Mouse (Mus musculus) left cerebral cortex, adult 8-10 months (tissue): ENCODE data around the gene Agpat3. TPM values are rescaled to one million over a fixed set of nuclear protein-coding genes. Genes with fewer than 3 reads are reported as not detected.
"Not testable (repeated sequence)": the region's sequence is repeated elsewhere in the genome, so short reads cannot be mapped to it uniquely, and the experiment has no call there.

ENCODE experiments used
- DNase-seq, 2 experiments: peaks; one replicate each; pipeline ENCODE4 v3.0.0; 2022; ENCODE audit warnings: low spot score in 2 of 2
- total RNA-seq, 4 experiments: library from RNA; stranded (reverse); gene quantifications; 2 replicates each; pipeline ENCODE4 v1.2.4; 2022

The Agpat3 gene
- total RNA-seq, 4 experiments from 2014 or later: 218 to 243 (median 229) TPM

- no peak for DNase-seq
These were observed 9.7 kb upstream of the Agpat3 start for GRCm38 (mm10) chr10:78361951-78362350.

DNA sequence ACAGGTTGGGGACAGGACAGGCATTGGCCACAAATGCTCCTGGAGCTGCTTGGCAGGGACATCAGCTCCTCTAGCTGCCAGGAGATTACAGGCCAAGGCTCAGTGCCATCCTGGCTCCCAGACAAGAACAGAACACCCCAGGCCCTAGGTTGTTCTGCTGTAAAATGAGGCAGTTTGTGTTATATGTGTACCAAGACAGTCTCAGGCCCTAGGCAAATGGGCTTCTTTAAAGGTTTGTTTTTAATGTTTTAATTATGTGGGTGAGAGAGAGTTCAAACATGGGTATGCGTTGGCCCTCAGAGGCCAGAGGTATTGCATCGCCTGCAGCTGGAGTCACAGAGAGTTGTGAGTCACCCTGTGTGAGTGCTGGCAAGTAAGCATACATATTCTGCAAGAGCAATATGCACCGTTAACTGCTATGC lies 8.0 kb upstream of the Agpat3 start:
- DNase-seq: no peak

DNA sequence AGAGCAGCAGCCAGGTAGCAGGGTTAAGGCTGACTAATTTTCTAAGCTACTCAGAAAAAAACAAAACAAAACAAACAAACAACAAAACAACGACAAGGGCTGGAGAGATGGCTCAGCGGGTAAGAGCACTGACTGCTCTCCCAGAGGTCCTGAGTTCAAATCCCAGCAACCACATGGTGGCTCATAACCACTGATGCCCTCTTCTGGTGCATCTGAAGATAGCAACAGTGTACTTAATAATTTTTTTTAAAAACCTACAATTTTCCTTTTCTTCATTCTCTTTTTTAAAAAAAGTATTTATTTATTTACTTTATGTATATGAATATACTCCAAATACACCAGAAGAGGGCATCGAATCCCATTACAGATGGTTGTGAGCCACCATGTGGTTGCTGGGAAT lies 6.7 kb upstream of the Agpat3 start:
- not testable (repeated sequence) for DNase-seq

- DNase-seq: no peak
These were observed 6.0 kb upstream of the Agpat3 start for GRCm38 (mm10) chr10:78358266-78358665.

GRCm38 (mm10) chr10:78357742-78358141 lies 5.5 kb upstream of the Agpat3 start:
- no peak for DNase-seq

DNA sequence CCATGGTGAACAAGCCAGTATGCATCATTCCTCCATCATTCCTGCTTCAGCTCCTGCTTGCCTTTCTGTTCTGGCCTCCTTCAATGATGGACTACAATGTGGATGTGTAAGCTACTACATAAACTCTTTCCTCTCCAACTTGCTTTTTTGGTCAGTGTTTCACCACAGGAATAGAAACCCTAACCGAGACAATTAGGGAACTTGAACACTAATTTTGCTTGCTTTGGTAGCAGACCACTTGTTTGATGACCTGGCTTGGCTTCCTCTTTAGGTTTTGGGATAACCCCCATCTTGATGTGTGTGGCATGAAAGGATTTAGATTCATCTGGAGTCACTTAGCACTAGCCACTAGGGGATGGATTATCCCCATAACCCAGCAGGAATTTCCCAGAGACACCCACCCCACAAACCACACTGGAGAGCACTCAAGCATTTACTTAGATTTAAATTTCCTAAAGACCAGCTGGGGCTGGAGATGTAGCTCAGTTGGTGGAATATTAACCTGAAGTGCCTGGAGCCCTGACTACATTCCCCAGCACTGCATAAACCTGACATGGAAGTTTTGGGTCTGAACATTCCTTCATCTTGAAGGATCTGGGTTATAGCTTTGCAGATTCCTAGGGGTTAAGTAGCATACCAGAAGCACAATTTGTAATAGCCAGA lies 3.8 kb upstream of the Agpat3 start:
- DNase-seq: no peak

GRCm38 (mm10) chr10:78353196-78353595 lies 907 bp upstream of the Agpat3 start:
- no peak for DNase-seq

GRCm38 (mm10) chr10:78352666-78353030 lies 359 bp upstream of the Agpat3 start:
- DNase-seq: no peak

GRCm38 (mm10) chr10:78351564-78351886 lies 764 bp downstream of the Agpat3 start:
- no peak for DNase-seq

DNA sequence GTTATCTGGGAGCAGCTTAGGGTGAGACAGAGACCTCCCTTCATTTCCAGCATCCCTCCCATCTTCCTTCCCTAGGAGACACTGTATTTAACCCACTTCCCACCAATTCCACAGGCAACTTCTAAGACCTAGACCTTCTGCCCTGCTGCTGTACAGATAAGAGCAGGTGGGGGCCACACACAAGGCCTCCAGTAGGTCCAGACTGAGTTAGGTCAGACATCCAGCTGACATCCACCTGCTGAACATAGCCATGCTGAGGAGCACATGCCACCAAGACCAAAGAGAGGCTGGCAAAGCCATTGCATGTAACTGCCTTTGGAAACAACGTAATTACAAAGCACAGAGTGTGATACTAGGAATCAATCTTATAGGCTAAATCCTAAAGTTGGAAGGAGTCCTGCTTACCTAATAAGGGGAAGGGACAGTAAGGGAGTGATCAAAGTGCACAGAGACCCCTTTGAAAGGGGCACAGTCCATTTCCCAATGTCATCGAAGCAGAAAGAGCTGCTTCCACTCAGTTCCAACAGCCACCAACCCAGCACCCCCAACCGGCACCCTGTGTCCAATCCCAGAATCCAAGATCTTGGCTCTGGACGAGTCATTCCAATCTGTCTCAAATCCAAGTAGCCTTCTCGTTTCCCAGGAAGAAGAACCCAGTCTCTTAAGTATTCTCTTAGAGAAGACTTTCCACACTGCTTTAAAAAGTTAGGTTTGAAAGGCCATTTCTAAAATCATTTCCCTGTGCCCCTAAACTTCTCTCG lies 1.3 kb downstream of the Agpat3 start:
- DNase-seq: no peak

DNA sequence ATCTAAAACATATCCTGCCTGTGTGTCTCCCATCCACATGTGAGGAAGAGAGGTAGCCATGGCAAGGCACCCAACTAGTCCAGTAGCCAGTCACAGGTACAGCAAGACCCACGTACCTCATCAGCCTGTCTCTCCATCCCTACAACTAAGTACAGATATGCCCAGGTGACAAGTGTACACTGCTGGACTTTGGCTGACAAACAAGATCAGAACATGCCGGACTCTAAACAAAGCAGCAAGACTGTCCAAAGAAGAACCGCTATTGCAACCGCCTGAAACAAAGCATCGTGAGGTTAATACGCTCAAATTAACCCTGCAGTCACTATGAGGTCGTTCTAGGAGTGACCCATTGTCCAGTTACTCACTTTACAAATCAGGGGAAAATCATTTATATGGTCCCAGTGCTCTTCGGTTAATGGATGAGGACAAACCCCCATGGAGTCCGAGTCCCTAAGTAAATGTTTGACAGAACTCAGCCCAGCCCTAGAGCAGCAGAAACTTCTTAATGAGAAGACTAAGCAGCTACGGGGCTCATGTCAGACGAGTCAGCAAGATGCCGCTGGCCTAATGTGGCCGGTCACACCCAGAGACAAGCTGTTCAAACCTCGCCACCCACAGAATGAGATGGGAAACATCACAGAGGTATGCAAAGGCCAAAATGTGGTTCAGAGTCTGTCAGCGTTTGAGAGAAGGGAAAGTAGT lies 2.7 kb downstream of the Agpat3 start:
- DNase-seq: no peak

- no peak for DNase-seq
These were observed 4.1 kb downstream of the Agpat3 start for GRCm38 (mm10) chr10:78348211-78348610.

DNA sequence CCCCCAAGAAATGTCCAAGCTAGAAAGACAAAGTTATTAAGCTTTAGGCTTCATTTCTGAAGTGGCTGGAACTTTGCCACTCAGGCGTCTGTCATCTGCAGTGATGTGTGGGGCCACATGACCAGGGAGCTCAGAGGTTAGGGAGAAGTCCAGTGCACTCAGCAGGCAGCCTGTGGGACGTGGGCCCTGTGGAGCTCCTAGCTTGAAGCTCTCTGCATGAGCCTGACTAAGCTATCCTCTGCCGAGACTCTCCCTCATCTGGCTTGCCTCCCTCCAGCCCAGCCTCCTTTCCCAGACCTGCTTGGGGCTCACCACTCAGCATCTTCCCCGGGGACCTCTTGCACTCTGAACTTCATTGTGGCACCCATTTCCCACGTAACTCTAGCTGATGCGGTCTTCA lies 4.8 kb downstream of the Agpat3 start:
- no peak for DNase-seq

GRCm38 (mm10) chr10:78345466-78345865 lies 6.8 kb downstream of the Agpat3 start:
- DNase-seq: no peak

GRCm38 (mm10) chr10:78342091-78342490 lies 10.2 kb downstream of the Agpat3 start:
- DNase-seq: no peak

DNA sequence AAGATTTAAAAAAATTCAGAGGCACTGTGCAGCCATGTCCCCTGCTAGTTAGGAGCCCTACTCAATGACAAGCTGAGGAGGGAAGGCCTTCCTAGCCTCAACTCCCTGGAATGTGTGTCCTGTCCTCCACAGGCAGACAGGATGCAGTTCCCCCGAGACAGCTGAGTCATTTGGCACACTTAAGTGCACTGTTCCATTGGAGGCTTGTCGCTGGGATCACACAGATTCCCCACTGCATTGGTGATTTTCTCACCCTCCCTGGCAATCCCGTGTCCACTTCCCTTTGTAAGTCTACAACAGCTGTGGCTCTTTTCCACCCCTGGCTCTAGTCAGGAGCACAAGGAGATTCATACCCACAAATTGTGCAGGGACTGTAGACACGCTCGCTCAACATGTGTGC lies 14.1 kb downstream of the Agpat3 start:
- no peak for DNase-seq

GRCm38 (mm10) chr10:78334923-78335561 lies 17.2 kb downstream of the Agpat3 start:
- no peak for DNase-seq

DNA sequence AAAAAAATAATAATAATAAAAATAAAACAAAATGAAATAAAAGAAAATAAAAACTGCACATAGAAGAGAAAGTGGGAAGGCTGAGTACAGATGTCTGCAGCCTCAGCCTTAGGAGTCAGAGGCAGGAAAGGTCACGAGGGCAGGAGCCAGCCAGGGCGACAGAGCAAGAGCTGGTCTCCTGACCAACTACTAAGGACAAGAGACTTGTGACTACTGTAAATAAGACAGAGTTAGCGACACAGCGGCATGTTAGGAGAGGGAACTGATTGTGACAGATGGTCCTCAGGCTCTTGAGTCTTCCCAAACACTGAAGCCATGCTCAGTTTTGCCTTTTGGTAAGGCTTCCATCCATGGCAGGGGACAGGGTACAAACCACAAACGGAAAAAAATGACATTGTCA lies 20.7 kb downstream of the Agpat3 start:
- no peak for DNase-seq

GRCm38 (mm10) chr10:78329305-78329704 lies 23.0 kb downstream of the Agpat3 start:
- DNase-seq: no peak

DNA sequence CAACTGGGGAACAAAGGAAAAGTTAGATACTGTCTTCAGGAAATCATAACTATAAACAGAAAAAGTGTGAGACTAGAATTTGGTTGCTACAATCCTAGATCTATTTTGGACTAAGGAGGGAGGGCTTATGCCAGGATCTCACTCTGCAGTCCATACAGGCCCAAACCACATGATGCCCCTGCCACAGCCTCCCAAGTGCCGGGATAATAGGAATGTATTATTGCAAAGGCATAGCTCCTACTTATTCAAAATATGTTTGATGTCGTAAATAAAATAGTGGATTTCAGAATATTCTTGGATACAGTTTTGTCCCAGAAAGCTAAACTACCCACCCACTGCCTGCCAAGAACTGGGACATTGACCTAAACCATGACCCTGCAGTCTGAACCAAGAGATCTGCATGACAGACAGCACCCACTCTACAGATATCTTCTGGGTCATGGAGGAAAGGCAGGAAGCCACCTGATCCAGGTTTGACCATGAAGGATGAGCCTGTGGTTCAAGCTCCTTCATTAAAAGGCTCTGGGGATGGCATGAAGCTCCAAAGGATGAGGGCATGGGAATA lies 24.2 kb downstream of the Agpat3 start:
- DNase-seq: no peak

DNA sequence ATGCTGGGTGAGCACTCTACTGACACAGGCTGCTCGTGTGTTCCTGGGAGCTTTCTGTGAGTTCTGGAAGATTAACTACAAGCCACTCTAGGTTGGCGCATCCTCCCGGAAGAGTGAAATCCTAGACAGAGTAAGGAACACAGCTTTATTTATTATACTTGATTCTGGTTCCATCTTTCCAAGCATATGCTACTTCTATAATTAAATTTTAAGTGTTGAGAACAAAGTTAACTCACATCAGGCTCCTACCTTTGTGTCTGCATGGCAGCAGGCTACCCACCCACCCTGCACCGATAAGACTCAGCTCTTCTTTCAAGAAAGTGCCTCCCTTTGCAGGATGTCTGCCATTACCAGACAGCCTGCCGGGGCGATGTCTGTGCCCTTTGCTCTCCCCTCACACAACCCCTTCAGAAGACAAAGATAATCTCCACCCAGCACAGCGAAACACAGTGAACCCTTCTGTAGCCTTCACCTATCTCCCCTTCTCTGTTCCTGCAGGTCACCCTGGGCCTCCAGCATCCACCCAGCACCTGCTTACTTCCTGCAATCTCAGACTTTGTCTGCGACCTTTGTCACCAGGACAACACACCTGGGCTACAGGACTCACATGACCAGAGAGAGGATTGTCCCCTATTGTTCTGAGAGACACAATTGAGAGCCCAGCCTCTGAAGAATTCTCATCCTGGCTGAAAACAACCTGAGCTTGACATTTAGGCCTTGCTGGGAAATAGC lies 26.2 kb downstream of the Agpat3 start:
- DNase-seq: peak in 1 of 2 experiments; percentile 46
